In the genomic region with DNA sequence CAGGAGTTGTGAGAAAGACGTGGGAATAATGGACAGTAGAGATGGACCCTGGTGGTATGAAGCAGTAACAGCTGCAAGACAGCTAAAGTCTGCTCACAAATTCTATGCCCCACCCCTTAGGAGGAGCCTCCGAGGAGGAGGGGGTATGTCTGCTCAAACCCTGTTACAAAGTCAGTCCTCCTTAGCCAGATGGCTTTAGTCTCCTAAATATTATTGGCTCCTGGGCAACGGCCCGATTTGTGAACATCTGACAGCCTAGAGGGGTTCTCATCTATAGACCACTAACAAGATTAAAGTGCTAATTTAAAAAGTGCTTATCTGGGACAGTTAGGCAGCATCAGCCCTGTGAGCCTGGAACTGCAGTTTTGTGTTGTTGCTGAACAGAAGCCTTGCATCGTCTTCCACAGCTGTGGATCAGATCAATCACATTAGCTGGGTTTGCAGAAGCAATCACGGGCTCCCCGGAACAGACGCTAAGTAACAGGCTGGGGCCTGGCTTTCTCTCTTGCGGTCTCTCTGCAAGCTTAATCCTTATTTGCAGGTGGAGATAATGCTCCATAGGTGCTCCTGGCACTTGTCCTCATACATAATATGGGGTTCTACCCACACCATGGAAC, we compare ENCODE assay signal across 12 mouse cellular contexts.
DNase-seq lines count a peak whose midpoint lies in the region; ATAC-seq lines count a peak whose summit lies in the region.
"Had no signal": no experiment of that assay in that cellular context is flagged by ENCODE, and none has a peak within 500 bp of the region (broad histone marks: within the 10 kb centered on the region; RNA-seq: fewer than 3 reads in every experiment).

No protein-coding gene starts in this region.

- H3K4me3 ChIP-seq in forebrain, embryonic 13.5 days = no peak overlapping the region
- H3K4me3 ChIP-seq in forebrain, embryonic 11.5 days (ENCODE audit: low read depth, low read length) = no peak overlapping the region
- H3K4me3 ChIP-seq in midbrain, embryonic 12.5 days = no peak overlapping the region
- H3K4me3 ChIP-seq: liver, embryonic 13.5 days had no signal

- peak overlapping the region; percentile 40; the same call in 1 of the 2 replicates for H3K27ac ChIP-seq in forebrain, embryonic 13.5 days
- no peak overlapping the region for H3K27ac ChIP-seq in forebrain, embryonic 11.5 days (ENCODE audit: low read depth, low read length)
- H3K27ac ChIP-seq in midbrain, embryonic 12.5 days (replicated peaks) = 0 out of 2 replicates have a peak overlapping the region, but pooled peaks have one; percentile 30
- H3K27ac ChIP-seq: liver, embryonic 13.5 days had no signal

- intact Hi-C loops in heart, postnatal 10 days (cut with DNase I) = loop anchor here (10.0 kb wide), 2 partner anchors 149 to 1051 kb away; no protein-coding TSS in a partner anchor

- no peak for DNase-seq in forebrain, embryonic 11.5 days (ENCODE audit: low spot score)
- DNase-seq in lung, postnatal 10 days = peak; percentile 29
- DNase-seq in lung, postnatal 25 days (ENCODE audit: low spot score) = no peak
- DNase-seq in layer of hippocampus, postnatal 25 days (ENCODE audit: extremely low spot score in 1 of 2, low spot score in 1 of 2) = no peak
- no peak for DNase-seq in heart, postnatal 4 days
- DNase-seq in heart, postnatal 10 days = no peak
- DNase-seq: B cell, adult 2 months; cerebellum, adult 11-12 months; kidney, adult 9 months; liver, embryonic 13.5 days had no signal

- no peaks in the 10 kb centered on the region for H3K9me3 ChIP-seq in forebrain, embryonic 13.5 days (replicated peaks)
- no peaks in the 10 kb centered on the region for H3K9me3 ChIP-seq in forebrain, embryonic 11.5 days (ENCODE audit: control insufficient read depth, low read length)
- H3K9me3 ChIP-seq in midbrain, embryonic 12.5 days = no peaks in the 10 kb centered on the region
- H3K9me3 ChIP-seq: liver, embryonic 13.5 days had no signal

- peak; percentile 41; the same call in 1 of the 2 replicates for ATAC-seq in forebrain, embryonic 13.5 days
- ATAC-seq in forebrain, embryonic 11.5 days (replicated peaks; ENCODE audit: low FRiP score) = no peak
- ATAC-seq in midbrain, embryonic 12.5 days (ENCODE audit: low FRiP score, low read depth) = peak; percentile 56

- H3K36me3 ChIP-seq in forebrain, embryonic 13.5 days (ENCODE audit: poor library complexity, severe bottlenecking) = no peaks in the 10 kb centered on the region
- no peaks in the 10 kb centered on the region for H3K36me3 ChIP-seq in forebrain, embryonic 11.5 days (ENCODE audit: control insufficient read depth, insufficient read depth, low read length)
- no peaks in the 10 kb centered on the region for H3K36me3 ChIP-seq in midbrain, embryonic 12.5 days
- H3K36me3 ChIP-seq: liver, embryonic 13.5 days had no signal

- no peak overlapping the region for H3K4me2 ChIP-seq in forebrain, embryonic 13.5 days
- H3K4me2 ChIP-seq in forebrain, embryonic 11.5 days (ENCODE audit: low read depth, low read length, severe bottlenecking) = no peak overlapping the region
- no peak overlapping the region for H3K4me2 ChIP-seq in midbrain, embryonic 12.5 days (replicated peaks)
- H3K4me2 ChIP-seq: liver, embryonic 13.5 days had no signal

- no peak overlapping the region for H3K9ac ChIP-seq in forebrain, embryonic 13.5 days
- no peak overlapping the region for H3K9ac ChIP-seq in forebrain, embryonic 11.5 days (ENCODE audit: low read length)
- H3K9ac ChIP-seq in midbrain, embryonic 12.5 days (replicated peaks) = no peak overlapping the region
- H3K9ac ChIP-seq: liver, embryonic 13.5 days had no signal

- 22% methylated on average over 9 of the region's 9 CpGs for WGBS in forebrain, embryonic 13.5 days
- WGBS in forebrain, embryonic 11.5 days = 25% methylated on average over 9 of the region's 9 CpGs
- 23% methylated on average over 9 of the region's 9 CpGs for WGBS in midbrain, embryonic 12.5 days

- H3K4me1 ChIP-seq in forebrain, embryonic 13.5 days = no peaks in the 10 kb centered on the region
- H3K4me1 ChIP-seq in forebrain, embryonic 11.5 days (replicated peaks; ENCODE audit: control insufficient read depth, insufficient read depth, low read length) = no peaks in the 10 kb centered on the region
- H3K4me1 ChIP-seq in midbrain, embryonic 12.5 days = peaks cover 9% of the 10 kb centered on the region
- H3K4me1 ChIP-seq: liver, embryonic 13.5 days had no signal

- H3K27me3 ChIP-seq in forebrain, embryonic 13.5 days = no peaks in the 10 kb centered on the region
- H3K27me3 ChIP-seq in forebrain, embryonic 11.5 days (ENCODE audit: control insufficient read depth, insufficient read depth, low read length) = no peaks in the 10 kb centered on the region
- H3K27me3 ChIP-seq in midbrain, embryonic 12.5 days = no peaks in the 10 kb centered on the region; the same call in 1 of the 2 replicates
- H3K27me3 ChIP-seq: liver, embryonic 13.5 days had no signal
